Mouse (Mus musculus): ENCODE measurements around the gene Igf2r.

Gene Igf2r

DNA sequence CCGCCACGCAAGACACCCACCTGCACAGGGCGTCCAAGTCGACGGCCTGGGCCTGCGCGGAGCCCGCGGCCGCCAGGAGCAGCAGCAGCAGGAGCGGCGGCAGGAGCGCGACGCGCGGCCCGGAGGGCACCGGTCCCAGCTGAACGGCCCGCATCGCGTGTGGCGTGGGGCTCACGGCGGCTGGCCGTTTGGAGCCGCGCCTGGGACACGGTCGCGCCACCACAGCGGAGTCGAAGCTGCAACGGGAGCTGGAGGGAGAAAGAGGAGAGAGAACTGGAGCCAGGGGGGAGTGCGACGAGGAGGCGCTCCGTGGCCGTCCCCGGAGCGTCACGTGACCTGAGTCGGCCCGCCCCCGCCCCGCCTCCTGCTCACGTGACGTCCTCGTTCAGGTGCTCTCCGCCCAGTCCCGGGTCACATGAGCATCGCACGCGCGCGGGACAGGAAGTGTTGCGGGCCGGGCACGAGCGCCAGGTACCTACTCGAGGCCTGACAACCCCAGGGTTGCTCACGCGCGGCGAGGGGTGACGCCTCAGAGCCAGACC, at the start of gene Igf2r:
Igf2r (minus strand) TSS at position 285 of the 542 bp plus-strand sequence.
- peak; percentile 69 to 81 for DNase-seq (ENCODE audit: low spot score in 2 of 2)

DNA sequence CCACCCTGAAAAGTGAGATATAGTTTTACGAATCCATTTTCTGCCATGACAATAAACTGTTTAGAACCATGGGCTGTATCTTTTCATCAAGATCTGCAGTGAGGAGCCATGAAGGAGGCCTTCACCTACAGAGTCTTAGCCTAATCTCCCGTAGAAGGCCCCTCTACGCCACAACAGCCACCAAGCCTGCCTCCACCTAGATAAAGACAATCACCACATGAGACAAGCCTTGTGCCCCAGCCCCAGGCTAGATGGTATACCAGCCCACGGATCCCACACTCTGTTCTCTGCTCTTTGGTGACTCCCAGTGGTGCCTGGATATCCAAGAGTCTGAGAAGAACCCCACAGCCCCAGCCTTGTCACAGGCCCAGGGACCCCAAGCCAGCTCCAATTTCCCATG, 46.4 kb upstream of the Igf2r start:
- no peak for DNase-seq (ENCODE audit: low spot score in 2 of 2)

DNA sequence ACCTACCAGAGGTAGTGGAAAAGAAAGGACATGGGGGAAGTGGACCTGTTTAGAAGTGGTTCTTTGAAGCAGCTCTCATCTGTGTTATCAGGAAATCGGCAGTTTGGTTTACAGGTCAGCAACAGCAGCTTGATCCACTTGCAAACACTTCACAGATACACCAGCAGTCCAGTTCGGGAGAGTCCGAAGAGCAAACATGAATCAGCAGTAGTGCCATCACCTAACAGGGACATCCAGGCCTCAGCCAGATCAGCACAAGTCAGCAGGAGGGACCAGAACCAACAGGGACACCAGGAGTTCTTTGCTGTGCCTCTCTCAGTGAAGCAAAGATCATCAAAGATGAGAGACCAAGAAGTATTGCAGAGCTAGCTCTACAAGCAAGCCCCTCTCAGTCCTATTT, 45.0 kb upstream of the Igf2r start:
- DNase-seq (ENCODE audit: low spot score in 2 of 2), result no peak

DNA sequence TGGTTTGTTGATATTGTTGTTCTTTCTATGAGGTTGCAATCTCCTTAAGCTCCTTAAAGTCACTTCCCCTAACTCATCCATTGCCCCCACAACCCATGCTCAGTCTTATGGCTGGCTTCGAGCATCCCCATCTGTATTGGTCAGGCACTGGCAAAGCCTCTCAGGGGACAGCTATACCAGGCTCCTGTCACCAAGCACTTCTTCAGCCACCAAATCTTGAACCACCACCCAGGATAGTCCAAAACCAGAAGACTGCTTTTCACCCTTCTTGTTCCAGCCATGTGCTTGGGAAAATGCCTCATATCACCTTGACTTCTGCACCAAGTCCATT, 41.5 kb upstream of the Igf2r start:
- DNase-seq (ENCODE audit: low spot score in 2 of 2), result no peak

DNA sequence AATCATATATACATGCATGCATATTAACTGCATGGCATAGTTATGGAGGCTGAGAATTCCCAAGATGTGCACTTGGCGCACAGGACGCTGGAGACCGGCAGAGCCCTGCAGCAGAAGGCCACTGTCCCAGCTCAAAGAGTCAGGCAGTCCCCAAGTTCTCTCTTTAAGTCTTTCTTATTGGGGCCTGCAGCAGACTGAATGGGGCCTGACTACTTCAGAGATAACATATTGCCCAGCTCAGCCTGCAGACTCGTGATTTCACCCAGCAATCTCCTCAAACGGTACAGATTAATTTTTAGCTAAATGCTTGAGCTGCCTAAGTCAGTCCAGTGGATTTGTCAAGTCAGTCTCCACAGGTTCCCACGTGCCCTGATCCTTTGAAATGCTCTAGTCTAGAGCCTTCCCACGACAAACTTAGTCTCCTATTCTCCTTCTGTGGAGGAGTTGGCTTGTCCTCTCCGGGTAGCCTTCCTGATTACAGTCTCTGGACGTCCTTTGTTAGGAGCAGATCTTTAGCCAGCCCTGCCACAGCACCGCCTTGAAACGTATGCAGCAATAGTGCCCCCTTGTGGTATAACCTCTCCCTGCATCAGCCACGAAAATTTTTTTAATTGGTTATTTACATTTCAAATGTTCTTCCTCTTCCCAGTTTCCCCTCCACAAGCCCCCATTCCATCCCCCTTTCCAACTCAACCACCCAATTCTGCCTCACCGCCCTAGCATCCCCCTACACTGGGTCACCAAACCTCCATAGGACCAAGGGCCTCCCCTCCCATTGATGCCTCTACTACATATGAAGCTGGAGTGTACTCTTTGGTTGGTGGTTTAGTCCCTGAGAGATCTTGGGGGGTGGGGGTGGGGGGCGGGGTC, 40.9 kb upstream of the Igf2r start:
- DNase-seq (ENCODE audit: low spot score in 2 of 2), result peak; percentile 56 to 69

DNA sequence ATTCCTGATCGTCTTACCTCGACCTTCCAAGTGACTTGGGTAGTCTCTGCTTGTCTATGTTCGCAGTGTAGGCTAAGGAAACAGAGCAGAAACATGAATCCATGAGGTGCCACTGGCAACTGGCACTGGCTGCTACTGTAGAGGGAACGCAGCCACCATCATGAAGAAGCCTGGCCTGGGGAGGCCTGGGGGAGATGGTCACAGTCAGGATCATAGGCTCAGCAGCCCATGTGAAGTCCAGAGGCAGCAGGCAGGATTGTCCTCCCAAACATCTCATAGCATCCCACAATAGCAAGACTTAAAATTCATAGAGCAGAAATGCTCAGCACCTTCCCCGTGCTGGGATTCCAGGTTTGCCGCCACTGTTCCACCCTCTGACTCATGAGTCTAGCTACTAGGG, 39.4 kb upstream of the Igf2r start:
- DNase-seq (ENCODE audit: low spot score in 2 of 2), result no peak

DNA sequence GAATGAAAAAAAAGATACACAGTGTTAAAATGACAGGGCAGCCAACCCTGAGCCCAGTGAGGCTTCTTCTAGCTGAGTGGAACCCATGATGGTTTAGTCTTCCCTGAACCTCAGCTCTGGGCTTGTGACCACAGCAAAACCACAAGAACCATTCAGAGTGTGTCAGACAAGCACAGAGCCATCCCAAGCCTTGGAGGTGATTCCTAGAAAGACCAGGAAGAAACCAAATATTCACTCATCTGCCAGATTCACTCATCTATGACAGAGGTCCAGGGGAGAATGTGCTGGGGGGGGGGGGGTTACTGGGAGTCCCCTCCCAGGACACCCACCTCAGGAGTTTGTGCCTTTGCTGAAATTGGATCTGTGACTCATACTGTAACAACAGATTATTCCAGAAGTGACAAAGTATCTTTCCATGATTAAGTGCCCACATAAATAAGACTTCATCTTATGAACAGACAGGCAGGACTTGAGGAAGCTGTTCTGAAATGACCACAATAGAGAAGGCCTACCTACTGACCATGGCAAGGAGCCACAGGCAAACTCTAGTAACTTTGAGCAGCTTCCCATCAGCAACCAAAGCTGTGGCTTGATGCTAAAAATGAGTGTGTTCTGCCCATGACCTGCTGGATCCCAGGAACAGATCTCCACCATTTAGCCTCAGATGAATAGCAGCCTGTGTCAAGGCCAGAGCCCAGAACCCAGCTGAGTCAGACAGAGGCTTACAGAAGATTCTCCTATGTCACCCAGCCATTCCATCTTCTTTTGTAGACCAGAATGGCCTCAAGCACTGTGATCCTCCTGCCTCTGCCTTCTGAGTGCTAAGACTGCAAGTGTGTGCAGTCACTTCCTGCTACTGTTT, 35.4 kb upstream of the Igf2r start:
- no peak for DNase-seq (ENCODE audit: low spot score in 2 of 2)

DNA sequence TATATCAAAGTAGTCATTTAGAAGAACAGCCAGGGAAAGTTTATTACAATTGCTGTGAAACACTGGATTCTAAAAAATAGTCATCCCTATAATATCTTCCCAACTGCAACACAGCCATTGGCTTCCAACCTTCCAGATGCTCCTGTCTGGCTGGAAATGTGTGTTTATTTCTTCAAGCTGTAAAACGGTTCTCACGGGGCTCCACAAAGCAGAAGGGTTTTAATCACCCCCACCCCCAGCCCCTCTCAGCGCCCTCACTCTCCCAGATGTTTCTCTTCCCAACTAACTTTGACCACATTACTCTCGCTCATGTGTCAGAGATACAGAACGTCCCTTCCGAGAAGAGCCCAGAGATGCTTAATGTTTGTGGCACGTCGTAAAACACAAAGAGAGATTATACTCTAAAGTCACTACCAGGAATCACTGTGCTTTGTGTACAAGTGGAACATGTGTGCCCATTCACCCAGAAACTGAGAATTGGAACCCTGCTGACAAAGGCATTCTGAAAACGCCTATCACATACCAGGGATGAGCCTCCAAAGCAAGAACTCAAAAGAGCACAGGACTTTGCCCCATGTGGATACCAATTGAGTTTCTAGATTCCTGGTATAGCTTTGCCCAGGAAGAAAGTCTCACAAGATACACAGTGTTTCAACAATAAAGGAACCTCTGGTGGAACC, 32.5 kb upstream of the Igf2r start:
- no peak for DNase-seq (ENCODE audit: low spot score in 2 of 2)

DNA sequence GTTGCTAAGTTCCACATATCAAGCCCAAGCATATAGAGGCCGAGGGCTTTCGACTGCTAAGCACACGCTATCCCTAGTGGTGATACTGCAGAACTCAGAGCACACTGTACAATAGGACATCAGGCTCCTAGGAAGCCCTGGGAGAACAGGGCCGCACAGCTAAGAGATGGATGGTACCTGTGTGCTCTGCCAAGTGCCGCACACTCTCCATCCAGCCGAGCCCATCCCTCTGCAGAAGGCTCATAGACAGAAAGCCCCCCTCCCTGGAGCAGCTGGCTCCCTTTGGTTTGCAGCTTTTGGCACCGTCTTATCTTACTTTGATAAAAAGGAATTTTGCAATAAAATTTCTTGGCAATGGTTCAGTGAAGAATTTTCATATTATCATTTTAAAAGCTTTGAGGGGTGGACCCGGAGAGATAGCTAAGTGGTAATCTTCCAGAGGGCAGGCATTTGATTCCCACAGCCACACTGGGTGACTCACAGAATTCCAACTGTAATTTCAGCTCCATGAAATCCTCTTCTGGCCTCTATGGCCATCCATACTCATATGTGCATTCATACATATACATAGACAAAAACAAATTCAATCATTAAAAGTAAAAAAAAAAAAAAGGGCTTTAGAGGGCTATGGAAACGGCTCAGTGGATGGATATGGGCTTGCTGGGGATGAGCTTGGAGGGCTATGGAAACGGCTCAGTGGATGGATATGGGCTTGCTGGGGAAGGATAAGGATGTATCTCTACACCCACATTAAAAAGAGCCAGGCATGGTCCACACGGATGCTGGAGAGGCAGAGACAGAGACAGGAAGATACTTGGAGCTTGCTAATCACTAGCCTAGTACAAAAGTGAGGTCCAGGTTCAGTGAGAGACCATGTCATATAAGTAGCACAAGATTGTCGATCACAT, 30.2 kb upstream of the Igf2r start:
- DNase-seq (ENCODE audit: low spot score in 2 of 2), result no peak

DNA sequence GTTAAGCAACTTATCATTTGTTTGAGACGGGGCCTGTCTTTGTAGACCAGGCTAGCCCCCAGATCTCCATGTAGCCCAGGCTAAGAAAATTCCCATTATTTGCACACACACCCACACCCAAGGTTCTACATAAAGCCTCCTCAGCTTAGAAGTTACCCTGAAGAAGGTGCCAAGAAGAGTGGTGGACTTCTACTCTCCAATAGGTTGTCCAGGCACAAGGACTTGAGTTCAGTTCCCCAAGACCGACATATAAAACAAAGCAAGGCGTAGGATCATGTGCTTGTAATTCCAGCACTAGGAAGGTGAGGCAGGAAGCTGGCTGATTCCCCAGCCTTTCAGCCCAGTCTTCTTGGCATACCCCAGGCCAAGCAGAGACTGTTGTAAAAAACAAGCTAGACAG, 29.1 kb upstream of the Igf2r start:
- DNase-seq (ENCODE audit: low spot score in 2 of 2), result no peak

DNA sequence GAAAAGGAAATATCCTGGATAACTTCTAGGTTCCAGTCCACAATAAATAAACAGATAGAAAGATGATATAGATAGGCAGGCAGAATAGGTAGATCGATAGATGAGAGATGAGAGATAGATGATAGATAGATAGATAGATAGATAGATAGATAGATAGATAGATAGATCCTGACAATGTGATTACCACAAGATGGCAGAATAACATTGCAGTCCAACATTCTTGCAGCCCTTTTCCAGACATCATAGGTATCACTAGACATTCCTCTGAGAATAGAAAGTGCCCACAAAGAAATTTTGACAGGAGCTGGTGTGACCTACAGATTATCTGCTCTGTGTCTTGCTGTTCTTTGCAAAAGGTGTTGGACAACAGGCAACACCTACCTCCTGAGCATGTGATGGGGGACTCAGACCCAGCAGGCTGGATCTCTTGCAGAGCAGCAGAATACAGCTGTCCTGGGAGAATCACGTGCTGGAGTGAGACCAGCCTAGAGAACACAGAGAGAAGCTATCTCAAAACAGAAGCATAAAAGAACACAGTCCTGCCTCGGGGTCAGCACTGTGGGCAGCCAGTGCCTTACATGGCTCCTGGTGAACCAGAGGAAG, 28.1 kb upstream of the Igf2r start:
- no peak for DNase-seq (ENCODE audit: low spot score in 2 of 2)

DNA sequence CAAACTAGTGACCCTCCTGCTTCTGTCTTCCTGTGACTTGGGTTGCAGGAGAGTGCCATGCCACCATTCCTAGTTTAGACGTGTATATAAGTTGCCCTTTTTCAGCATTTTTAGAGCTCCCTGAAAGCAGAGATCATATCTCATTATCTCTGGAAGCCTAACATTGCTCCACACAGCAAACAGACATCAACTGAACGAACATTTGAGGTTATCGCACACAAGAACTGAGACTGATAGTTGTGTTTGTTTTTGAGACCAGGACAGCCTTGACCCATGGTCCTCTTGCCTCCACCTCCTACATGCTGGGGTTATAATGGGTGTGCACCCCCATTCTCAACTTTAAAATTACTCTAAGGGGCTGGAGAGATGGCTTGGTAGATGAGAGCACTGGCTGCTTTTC, 27.2 kb upstream of the Igf2r start:
- no peak for DNase-seq (ENCODE audit: low spot score in 2 of 2)

DNA sequence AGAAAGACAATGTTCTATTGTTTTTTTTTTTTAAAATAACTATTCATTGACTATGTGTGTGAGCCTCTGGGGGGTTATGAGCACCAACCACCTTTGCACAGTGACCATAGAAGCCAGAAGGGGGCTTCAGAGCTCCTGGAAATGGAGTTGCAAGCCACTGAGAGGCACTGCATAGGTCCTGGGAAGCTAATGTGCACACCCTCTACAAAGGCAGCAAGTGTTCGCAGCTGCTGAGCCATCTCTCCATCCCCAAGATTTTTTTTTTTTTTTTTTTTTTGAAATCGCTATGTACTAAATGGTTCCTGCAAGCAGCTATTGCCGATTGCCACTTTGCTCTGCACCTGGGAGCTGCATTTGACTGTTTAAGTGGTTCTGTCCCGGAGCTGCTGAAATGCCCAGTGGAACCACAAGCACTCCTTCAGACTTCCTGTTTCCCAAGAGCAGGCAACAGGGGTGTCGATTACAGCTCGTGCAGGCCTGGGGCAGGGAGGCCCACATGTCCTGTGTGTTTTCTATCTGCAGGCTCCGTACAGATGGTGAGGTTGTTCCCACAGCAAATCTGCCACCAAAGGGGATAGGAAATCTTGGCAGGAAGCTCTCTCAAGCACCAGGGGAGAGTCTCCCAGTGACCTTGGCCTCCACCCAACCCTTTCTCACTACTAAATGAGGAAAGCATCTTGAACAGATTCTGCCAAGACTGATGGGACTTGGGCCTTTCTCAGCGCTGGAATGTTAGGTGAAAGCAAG, 24.4 kb upstream of the Igf2r start:
- no peak for DNase-seq (ENCODE audit: low spot score in 2 of 2)

DNA sequence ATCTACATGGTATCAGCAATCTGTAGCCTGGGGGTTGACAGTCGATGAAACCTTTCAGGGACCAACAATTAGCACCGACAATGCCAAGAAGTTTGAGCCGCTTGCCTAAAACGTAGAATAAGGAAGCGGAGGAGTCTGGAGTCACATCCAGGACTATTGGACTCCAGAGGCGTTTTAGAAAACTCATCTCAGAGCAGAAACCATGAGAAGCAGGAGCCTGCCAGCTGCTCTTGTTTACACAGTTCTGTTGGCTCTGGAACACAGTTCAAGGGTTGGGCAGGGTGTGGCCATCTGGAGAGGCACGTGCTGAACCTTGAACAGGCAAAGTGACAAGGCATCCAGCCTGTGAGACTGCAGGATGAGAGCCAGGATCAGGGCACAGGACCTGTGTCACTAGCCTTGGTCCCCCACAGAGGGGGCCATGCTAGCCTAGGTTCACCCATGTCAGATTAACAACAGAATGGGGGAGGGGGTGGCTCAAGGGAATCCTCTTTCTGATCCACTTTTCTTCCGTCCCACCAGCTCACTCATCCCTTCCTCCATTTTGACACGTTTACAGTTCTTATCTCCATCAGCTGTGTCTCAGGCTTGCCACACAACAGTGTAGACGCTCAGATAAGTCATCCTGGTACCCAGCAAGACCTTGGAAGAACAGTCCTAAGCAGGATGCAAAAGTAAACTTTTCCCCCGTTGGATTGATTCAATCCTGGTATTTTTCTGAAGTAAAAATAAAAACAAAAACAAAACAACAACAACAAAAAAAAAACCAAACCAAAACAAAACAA, 23.1 kb upstream of the Igf2r start:
- DNase-seq (ENCODE audit: low spot score in 2 of 2), result no peak

DNA sequence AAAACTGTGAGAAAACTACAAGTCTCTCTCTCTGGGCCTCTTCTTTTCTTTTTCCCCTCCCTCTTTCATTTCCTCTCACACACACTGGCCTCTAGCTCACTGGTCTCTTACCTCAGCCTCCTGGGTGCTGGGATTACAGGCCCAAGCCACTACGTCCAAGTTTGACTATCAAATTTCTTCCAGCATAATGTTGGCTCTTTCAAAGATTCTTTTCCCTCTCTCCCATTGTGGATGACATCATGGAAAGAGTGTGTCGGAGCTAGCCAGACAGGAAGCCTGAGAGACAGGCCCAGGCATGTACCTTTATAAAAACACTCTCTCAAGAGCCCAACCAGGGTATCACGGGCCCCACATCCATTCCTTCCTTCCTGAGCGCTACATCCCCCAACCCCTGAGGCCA, 22.0 kb upstream of the Igf2r start:
- DNase-seq (ENCODE audit: low spot score in 2 of 2), result no peak

DNA sequence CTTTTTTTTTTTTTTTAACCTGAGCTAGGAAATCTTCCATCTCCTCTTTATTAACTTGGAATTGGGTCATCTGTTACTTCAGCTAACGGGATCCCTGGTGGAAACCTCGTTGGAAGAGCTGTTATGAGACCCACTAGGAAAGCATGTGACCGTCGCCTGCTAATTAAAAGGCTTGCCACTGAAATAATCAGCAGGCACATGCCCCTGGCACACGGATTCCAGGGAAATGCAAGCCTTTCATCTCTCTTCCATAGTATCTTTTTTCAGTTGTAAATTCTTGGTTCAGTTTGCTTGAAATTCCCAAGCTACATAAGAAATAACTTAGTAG, 21.6 kb upstream of the Igf2r start:
- DNase-seq (ENCODE audit: low spot score in 2 of 2), result no peak

DNA sequence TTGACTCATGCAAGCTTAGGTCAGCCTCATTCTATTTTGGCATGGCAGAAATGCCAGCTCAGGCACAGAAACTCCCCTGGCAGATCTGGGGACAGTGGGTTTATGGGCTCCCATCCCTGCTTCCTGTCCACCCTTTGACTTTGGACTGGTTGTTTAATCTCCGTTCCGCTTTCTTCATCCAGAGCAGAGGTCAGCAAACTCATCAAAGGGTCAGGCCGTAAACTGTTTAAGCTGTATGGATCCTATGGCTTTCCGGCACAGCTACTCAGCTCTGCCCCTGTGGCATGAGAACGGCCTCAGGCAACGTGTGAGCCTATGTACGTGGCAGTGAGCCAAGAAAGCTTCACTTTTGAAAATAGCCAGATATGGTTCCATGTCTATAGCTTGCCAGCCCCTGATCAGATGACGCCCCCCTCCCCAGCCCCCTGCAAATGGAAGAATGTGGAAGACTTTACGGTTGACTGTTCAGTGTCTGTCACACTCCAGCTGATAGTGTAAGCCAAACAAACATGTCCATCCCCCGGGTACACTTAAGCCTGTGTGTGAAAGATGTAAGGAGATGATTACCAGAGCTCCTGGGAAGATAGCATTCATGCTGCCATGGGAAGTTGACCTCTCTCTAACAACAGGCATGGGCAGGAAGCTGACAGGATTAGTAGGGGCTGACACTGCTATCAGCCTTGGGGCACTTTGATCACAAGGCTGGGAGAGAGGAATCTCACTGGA, 21.1 kb upstream of the Igf2r start:
- DNase-seq (ENCODE audit: low spot score in 2 of 2), result no peak
